Mouse (Mus musculus): ENCODE measurements around the gene Cuedc2. TPM values are rescaled to one million over a fixed set of nuclear protein-coding genes. Genes with fewer than 3 reads are reported as not detected.

Gene Cuedc2
- polyA plus RNA-seq, 1 experiment from 2014 or later = 217 TPM

DNA sequence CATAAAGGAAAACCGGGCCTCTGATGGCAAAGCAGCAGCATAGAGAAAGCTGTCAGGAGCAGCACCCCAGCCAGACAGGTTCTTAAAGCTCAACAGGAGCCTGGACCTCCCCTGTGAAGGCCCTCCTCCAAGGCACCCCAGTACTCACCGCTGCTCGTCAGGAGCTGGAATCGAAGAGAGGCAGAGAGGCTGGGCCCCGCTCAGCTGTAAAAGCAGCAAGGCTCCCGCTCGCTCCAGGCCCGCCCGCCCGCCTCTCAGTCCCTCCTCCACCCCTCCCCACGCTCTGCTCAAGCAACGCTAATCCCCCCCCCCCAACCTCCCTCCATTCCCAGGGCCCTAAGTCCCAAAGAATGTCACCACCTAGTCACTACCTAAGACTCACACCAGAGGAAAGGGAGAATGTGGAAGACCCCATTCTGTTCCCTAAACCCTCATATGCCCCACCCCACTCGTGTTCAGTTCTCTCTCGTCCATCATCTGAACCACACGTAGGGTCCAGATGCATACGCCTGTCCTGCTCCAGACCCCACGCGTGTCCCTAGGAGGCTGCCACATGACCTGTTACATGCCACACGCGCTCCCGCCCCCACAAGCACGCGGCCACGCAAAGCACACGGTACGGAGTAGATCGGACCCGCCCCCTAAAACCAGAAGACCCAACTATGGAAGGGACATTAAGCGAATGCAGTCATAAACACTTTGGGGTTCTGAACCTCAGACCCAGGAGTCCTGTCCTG lies 12.3 kb downstream of the Cuedc2 start:
- 3% methylated on average over 28 of the region's 29 CpGs for WGBS
- Histone ChIP-seq H3K4me2 (ENCODE audit: low read depth, low read length, severe bottlenecking) (peak overlapping the region; percentile 100), H3K36me3 (ENCODE audit: control insufficient read depth, insufficient read depth, low read length) (peaks cover 2% of the 10 kb centered on the region; the same call in 1 of the 2 replicates), H3K4me1 (replicated peaks; ENCODE audit: control insufficient read depth, insufficient read depth, low read length) (peaks cover 27% of the 10 kb centered on the region), H3K4me3 (ENCODE audit: low read depth, low read length) (peak overlapping the region; percentile 63), H3K27me3 (ENCODE audit: control insufficient read depth, insufficient read depth, low read length) (peaks cover 17% of the 10 kb centered on the region), H3K9me3 (ENCODE audit: control insufficient read depth, low read length) (no peaks in the 10 kb centered on the region), H3K27ac (ENCODE audit: low read depth, low read length) (no peak overlapping the region), H3K9ac (ENCODE audit: low read length) (peak overlapping the region; percentile 40)
- DNase-seq (ENCODE audit: low spot score) = no peak
- ATAC-seq (replicated peaks; ENCODE audit: low FRiP score) = no peak

- ATAC-seq (replicated peaks; ENCODE audit: low FRiP score) (no peak), DNase-seq (ENCODE audit: low spot score) (no peak)
- Histone ChIP-seq H3K9me3 (ENCODE audit: control insufficient read depth, low read length) (no peaks in the 10 kb centered on the region), H3K9ac (ENCODE audit: low read length) (no peak overlapping the region), H3K4me3 (ENCODE audit: low read depth, low read length) (no peak overlapping the region), H3K4me2 (ENCODE audit: low read depth, low read length, severe bottlenecking) (no peak overlapping the region), H3K4me1 (replicated peaks; ENCODE audit: control insufficient read depth, insufficient read depth, low read length) (peaks cover 31% of the 10 kb centered on the region), H3K36me3 (ENCODE audit: control insufficient read depth, insufficient read depth, low read length) (no peaks in the 10 kb centered on the region), H3K27ac (ENCODE audit: low read depth, low read length) (no peak overlapping the region), H3K27me3 (ENCODE audit: control insufficient read depth, insufficient read depth, low read length) (peaks cover 24% of the 10 kb centered on the region)
- 64% methylated on average over 5 of the region's 5 CpGs for WGBS
Observed at GRCm38 (mm10) chr19:46324918-46325317, 13.6 kb downstream of the Cuedc2 start.

DNA sequence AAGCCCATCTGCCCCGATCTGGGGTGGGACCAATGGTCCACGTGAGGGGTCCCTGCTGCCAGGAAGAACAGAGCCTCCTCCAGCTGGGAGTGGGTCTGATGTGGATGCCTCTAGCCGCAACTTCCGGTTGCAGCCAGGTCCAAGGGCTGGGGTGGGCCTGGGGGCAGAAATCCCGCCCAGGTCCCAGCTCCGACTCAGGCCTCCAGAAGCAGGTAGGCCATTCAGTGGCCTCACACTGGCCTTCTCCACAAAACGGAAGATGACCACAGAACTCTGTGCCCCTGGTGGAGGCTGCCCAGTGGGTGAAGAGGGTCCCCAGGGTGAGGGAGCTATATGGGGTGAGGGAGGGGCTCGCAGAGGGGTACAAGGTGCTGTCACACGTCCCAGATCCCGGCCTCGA lies 14.1 kb downstream of the Cuedc2 start:
- H3K27me3 ChIP-seq (ENCODE audit: control insufficient read depth, insufficient read depth, low read length) = peaks cover 30% of the 10 kb centered on the region
- no peak overlapping the region for H3K9ac ChIP-seq (ENCODE audit: low read length)
- H3K36me3 ChIP-seq (ENCODE audit: control insufficient read depth, insufficient read depth, low read length) = no peaks in the 10 kb centered on the region
- WGBS = 75% methylated on average over 11 of the region's 11 CpGs
- H3K27ac ChIP-seq (ENCODE audit: low read depth, low read length) = no peak overlapping the region
- no peak for DNase-seq (ENCODE audit: low spot score)
- no peak for ATAC-seq (replicated peaks; ENCODE audit: low FRiP score)
- H3K4me1 ChIP-seq (replicated peaks; ENCODE audit: control insufficient read depth, insufficient read depth, low read length) = peaks cover 30% of the 10 kb centered on the region
- no peak overlapping the region for H3K4me2 ChIP-seq (ENCODE audit: low read depth, low read length, severe bottlenecking)
- H3K9me3 ChIP-seq (ENCODE audit: control insufficient read depth, low read length) = no peaks in the 10 kb centered on the region
- no peak overlapping the region for H3K4me3 ChIP-seq (ENCODE audit: low read depth, low read length)

GRCm38 (mm10) chr19:46323716-46324115 lies 14.8 kb downstream of the Cuedc2 start:
- no peaks in the 10 kb centered on the region for H3K36me3 ChIP-seq (ENCODE audit: control insufficient read depth, insufficient read depth, low read length)
- no peaks in the 10 kb centered on the region for H3K9me3 ChIP-seq (ENCODE audit: control insufficient read depth, low read length)
- peaks cover 25% of the 10 kb centered on the region for H3K4me1 ChIP-seq (replicated peaks; ENCODE audit: control insufficient read depth, insufficient read depth, low read length)
- 83% methylated on average over 5 of the region's 5 CpGs for WGBS
- no peak overlapping the region for H3K9ac ChIP-seq (ENCODE audit: low read length)
- H3K4me2 ChIP-seq (ENCODE audit: low read depth, low read length, severe bottlenecking) = no peak overlapping the region
- ATAC-seq (replicated peaks; ENCODE audit: low FRiP score) (no peak), DNase-seq (ENCODE audit: low spot score) (no peak)
- no peak overlapping the region for H3K27ac ChIP-seq (ENCODE audit: low read depth, low read length)
- peaks cover 36% of the 10 kb centered on the region for H3K27me3 ChIP-seq (ENCODE audit: control insufficient read depth, insufficient read depth, low read length)
- H3K4me3 ChIP-seq (ENCODE audit: low read depth, low read length) = no peak overlapping the region

- Histone ChIP-seq H3K27ac (ENCODE audit: low read depth, low read length) (no peak overlapping the region), H3K9ac (ENCODE audit: low read length) (peak overlapping the region; percentile 32), H3K9me3 (ENCODE audit: control insufficient read depth, low read length) (no peaks in the 10 kb centered on the region), H3K36me3 (ENCODE audit: control insufficient read depth, insufficient read depth, low read length) (no peaks in the 10 kb centered on the region), H3K4me3 (ENCODE audit: low read depth, low read length) (no peak overlapping the region), H3K4me1 (replicated peaks; ENCODE audit: control insufficient read depth, insufficient read depth, low read length) (peaks cover 28% of the 10 kb centered on the region), H3K27me3 (ENCODE audit: control insufficient read depth, insufficient read depth, low read length) (peaks cover 42% of the 10 kb centered on the region), H3K4me2 (ENCODE audit: low read depth, low read length, severe bottlenecking) (no peak overlapping the region)
- DNase-seq (ENCODE audit: low spot score) (no peak), ATAC-seq (replicated peaks; ENCODE audit: low FRiP score) (no peak)
- 83% methylated on average over 13 of the region's 13 CpGs for WGBS
Observed at GRCm38 (mm10) chr19:46322996-46323572, 15.4 kb downstream of the Cuedc2 start.

DNA sequence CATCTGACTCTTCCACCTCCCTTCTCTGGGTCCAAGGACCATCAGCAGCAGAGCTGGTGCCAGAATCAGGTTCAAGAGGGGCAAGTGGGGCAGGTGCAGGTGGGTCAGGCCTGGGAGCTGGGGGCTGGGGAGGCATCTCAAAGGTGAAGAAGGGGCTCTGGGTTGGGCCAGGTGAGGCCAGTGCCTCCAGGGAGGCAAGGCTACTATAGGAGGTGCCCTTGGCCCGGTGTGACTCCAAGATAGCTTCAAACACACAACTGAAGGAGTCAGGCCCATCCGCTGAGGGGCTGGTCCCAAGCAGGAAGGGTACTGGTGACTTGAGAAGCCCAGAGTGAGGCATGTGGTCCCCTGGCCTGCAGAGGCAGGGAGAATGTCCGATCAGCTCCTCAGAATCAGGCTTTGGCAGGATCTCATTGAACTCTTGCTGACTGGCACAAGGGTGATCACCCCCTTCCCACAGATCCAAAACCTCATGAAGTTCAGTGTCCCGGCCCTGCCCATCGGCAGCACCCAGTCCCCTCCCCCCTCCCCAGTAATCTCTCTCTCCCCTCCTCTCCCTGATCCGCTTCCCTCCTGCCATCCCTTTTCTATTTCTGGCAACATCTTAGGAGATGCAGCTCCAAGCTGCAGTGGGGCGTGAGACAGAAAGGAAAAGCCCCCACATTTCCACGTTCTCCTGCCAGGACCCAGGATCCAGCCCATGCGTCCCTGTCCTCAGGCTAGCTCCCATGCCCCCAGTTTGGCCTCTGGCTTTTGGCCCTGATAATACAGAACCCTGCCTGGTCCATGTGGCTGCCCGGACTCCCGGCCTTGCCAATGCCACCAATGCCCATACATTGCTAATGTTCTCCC lies 16.1 kb downstream of the Cuedc2 start:
- no peak for ATAC-seq (replicated peaks; ENCODE audit: low FRiP score)
- H3K27me3 ChIP-seq (ENCODE audit: control insufficient read depth, insufficient read depth, low read length) = peaks cover 49% of the 10 kb centered on the region
- peak overlapping the region; percentile 36 for H3K4me2 ChIP-seq (ENCODE audit: low read depth, low read length, severe bottlenecking)
- WGBS = 54% methylated on average over 11 of the region's 11 CpGs
- no peaks in the 10 kb centered on the region for H3K36me3 ChIP-seq (ENCODE audit: control insufficient read depth, insufficient read depth, low read length)
- peaks cover 35% of the 10 kb centered on the region for H3K4me1 ChIP-seq (replicated peaks; ENCODE audit: control insufficient read depth, insufficient read depth, low read length)
- no peak for DNase-seq (ENCODE audit: low spot score)
- H3K27ac ChIP-seq (ENCODE audit: low read depth, low read length) = peak overlapping the region; percentile 62; the same call in 1 of the 2 replicates
- no peaks in the 10 kb centered on the region for H3K9me3 ChIP-seq (ENCODE audit: control insufficient read depth, low read length)
- H3K4me3 ChIP-seq (ENCODE audit: low read depth, low read length) = no peak overlapping the region
- H3K9ac ChIP-seq (ENCODE audit: low read length) = peak overlapping the region; percentile 32

DNA sequence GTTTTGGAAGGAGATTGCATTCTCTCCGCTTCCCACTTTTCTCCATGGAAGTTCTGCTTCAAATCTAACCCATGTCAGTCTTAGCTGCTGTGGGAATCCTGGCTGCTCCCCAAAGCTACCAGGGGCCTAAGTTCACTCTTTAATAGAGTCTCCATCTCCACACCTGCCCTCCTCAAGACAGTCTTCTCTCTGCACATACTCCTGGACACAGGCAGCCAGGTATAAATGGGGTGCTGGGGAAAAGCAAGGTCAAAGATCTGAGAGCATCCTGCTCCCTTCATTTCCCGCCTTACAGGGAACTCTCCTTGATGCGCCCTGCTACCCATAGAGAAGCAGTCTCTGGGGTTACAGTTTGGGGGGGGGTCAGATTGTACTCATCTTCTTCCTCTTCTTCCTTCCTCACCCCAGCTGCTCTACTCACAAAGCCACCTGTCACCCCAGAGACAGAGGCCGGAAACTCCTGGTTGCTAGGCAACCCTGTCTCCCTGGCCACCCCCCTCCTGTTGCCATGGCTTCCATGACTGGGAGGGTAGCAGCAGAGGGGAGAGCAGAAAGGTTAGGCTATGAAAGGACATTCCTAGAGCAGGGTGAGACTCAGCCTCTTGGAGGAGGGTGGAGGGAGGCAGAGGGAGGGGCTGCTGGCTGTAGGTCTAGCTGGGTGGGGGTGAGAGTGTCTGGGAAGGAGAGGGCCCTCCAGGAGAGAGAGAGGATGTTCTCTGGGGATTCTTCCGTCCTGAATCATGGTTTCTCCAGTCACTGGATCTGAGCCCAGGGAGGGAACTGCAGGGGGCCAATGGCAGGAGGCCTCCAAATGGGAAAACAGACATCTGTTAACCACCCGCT lies 17.2 kb downstream of the Cuedc2 start:
- no peak overlapping the region for H3K4me3 ChIP-seq (ENCODE audit: low read depth, low read length)

More for the DNA sequence above, 17.2 kb downstream of the Cuedc2 start:
- Histone ChIP-seq H3K4me1 (replicated peaks; ENCODE audit: control insufficient read depth, insufficient read depth, low read length) (peaks cover 30% of the 10 kb centered on the region), H3K27me3 (ENCODE audit: control insufficient read depth, insufficient read depth, low read length) (peaks cover 57% of the 10 kb centered on the region), H3K9me3 (ENCODE audit: control insufficient read depth, low read length) (no peaks in the 10 kb centered on the region), H3K4me2 (ENCODE audit: low read depth, low read length, severe bottlenecking) (peak overlapping the region; percentile 36), H3K9ac (ENCODE audit: low read length) (no peak overlapping the region; the same call in 1 of the 2 replicates), H3K36me3 (ENCODE audit: control insufficient read depth, insufficient read depth, low read length) (no peaks in the 10 kb centered on the region), H3K27ac (ENCODE audit: low read depth, low read length) (0 out of 2 replicates have a peak overlapping the region, but pooled peaks have one; percentile 62)
- ATAC-seq (replicated peaks; ENCODE audit: low FRiP score) = peak; percentile 81
- WGBS = 24% methylated on average over 6 of the region's 6 CpGs
- peak; percentile 78 for DNase-seq (ENCODE audit: low spot score)
